Mouse (Mus musculus) hindbrain, embryonic 14.5 days (tissue): ENCODE data around the gene Klhl21. TPM values are rescaled to one million over a fixed set of nuclear protein-coding genes. Genes with fewer than 3 reads are reported as not detected.

Source experiments
- ATAC-seq: fragments of 200-750 bp; cut with Nextera tagmentation; 2 replicates; pipeline ENCODE4 v1.8.0; 2017; ENCODE audit warnings: moderate number of reproducible peaks, mild to moderate bottlenecking, moderate TSS enrichment, moderate library complexity; ENCODE audit not compliant: low FRiP score
- DNase-seq: peaks from one replicate; pipeline ENCODE4 v3.0.0-alpha.2; 2015; ENCODE audit warnings: low spot score
- H3K27ac ChIP-seq: fragments of 300-500 bp; sonication (generic); 2 replicates; pipeline ENCODE4 v1.5.1; 2014; ENCODE audit warnings: mild to moderate bottlenecking, moderate library complexity
- H3K27me3 ChIP-seq: fragments of 300-500 bp; sonication (generic); 2 replicates; pipeline ENCODE4 v1.6.1; 2014; ENCODE audit warnings: mild to moderate bottlenecking, low read length, mixed read lengths; ENCODE audit not compliant: control insufficient read depth, insufficient read depth
- H3K36me3 ChIP-seq: fragments of 300-500 bp; sonication (generic); replicated peaks from 2 replicates; pipeline ENCODE4 v1.6.1; 2014; ENCODE audit not compliant: control insufficient read depth, insufficient read depth
- H3K4me1 ChIP-seq: fragments of 300-500 bp; sonication (generic); replicated peaks from 2 replicates; pipeline ENCODE4 v1.6.1; 2014; ENCODE audit warnings: antibody characterized with exemption, low read length, mixed read lengths; ENCODE audit not compliant: control insufficient read depth, insufficient read depth
- H3K4me2 ChIP-seq: fragments of 300-500 bp; sonication (generic); replicated peaks from 2 replicates; pipeline ENCODE4 v1.6.1; 2014; ENCODE audit warnings: mild to moderate bottlenecking, moderate library complexity
- H3K4me3 ChIP-seq: fragments of 300-500 bp; sonication (generic); replicated peaks from 2 replicates; pipeline ENCODE4 v1.5.1; 2014; ENCODE audit warnings: mild to moderate bottlenecking, low read length
- H3K9ac ChIP-seq: fragments of 300-500 bp; sonication (generic); 2 replicates; pipeline ENCODE4 v1.6.1; 2014
- H3K9me3 ChIP-seq: fragments of 300-500 bp; sonication (generic); 2 replicates; pipeline ENCODE4 v1.6.1; 2016; ENCODE audit warnings: low read length; ENCODE audit not compliant: control insufficient read depth
- WGBS: fragments of 180-500 bp; shearing (Covaris S2); extraction: QIAGEN DNeasy Blood & Tissue Kit; methylation state at CpG from one replicate; pipeline ENCODE4 v1.1.7; 2014; 5-methylcytosine and 5-hydroxymethylcytosine counted together
- polyA plus RNA-seq: library from polyadenylated mRNA; unstranded; fragments of >200 nt; fragmentation: Nextera tagmentation; extraction: Ambion mirVana; gene quantifications from 2 replicates; pipeline ENCODE4 v1.2.1, GENCODE M21; 2014

Gene Klhl21
- polyA plus RNA-seq, 1 experiment from 2014 or later: 3.2 TPM

DNA sequence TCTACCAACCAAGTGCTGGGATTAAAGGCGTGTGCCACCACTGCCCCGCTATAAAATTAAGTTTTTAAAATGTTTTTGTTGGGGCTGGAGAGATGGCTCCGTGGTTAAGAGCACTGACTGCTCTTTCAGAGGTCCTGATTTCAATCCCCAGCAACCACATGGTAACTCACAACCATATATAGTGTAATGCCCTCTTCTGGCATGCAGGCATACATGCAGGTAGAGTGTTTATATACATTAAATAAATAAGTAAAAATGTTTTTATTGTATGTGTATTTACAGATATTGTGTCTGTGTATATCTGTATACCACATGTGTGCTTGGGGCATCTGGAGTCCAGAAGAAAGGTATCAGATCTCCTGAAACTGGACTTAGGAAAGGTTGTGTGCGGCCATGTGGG is 7.3 kb upstream of the Klhl21 start:
- WGBS: 68% methylated on average over 4 of the region's 4 CpGs
- no peak for ATAC-seq
- Histone ChIP-seq H3K9ac (no peak overlapping the region), H3K4me1 (peaks cover 9% of the 10 kb centered on the region), H3K9me3 (no peaks in the 10 kb centered on the region), H3K4me3 (no peak overlapping the region), H3K27ac (no peak overlapping the region), H3K27me3 (peaks cover 2% of the 10 kb centered on the region), H3K4me2 (no peak overlapping the region), H3K36me3 (no peaks in the 10 kb centered on the region)
- no peak for DNase-seq

DNA sequence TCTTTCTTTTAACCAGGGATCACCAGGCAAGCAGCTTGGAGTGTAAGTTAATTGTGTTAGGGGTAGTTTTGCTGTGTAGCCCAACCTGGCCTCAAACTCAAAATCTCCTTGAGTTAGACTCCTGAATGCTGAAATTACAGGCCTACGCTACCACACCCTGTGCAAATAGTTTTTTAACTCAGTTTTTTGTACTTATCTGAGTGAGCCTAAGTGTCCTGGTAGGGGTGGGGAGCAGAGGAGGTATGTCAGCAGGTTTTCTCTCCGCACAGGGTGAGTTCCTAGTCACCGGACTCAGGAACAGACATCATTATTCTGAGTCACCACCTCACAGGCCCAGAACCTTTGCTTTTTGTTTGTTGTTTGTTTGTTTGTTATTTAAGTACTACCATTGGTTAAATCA is 6.5 kb upstream of the Klhl21 start:
- no peaks in the 10 kb centered on the region for H3K36me3 ChIP-seq
- ATAC-seq (no peak), DNase-seq (no peak)
- H3K4me2 ChIP-seq: no peak overlapping the region
- H3K27ac ChIP-seq: no peak overlapping the region
- H3K27me3 ChIP-seq: peaks cover 10% of the 10 kb centered on the region
- H3K9me3 ChIP-seq: no peaks in the 10 kb centered on the region
- H3K9ac ChIP-seq: no peak overlapping the region
- WGBS: 96% methylated on average over 3 of the region's 3 CpGs
- peaks cover 7% of the 10 kb centered on the region for H3K4me1 ChIP-seq
- H3K4me3 ChIP-seq: no peak overlapping the region

DNA sequence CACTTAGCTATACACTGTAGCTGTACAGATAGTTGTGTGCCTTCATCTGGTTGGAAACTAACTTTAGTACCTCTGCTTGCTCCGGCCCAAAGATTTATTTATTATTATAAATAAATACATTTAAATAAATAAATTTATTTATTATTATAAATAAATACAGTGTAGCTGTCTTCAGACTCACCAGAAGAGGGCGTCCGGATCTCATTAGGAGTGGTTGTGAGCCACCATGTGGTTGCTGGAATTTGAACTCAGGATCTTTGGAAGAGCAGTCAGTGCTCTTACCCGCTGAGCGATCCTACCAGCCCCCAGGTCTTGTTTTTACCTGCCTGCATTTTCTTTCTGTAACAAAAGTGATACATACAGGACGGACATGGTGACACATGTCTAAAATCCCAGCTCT is 2.5 kb upstream of the Klhl21 start:
- H3K9ac ChIP-seq: no peak overlapping the region
- no peak overlapping the region for H3K27ac ChIP-seq
- H3K9me3 ChIP-seq: no peaks in the 10 kb centered on the region
- DNase-seq: no peak
- no peak overlapping the region for H3K4me2 ChIP-seq
- peaks cover 27% of the 10 kb centered on the region for H3K4me1 ChIP-seq
- 79% methylated on average over 6 of the region's 6 CpGs for WGBS
- H3K36me3 ChIP-seq: no peaks in the 10 kb centered on the region
- peaks cover 34% of the 10 kb centered on the region for H3K27me3 ChIP-seq
- no peak for ATAC-seq
- H3K4me3 ChIP-seq: no peak overlapping the region

DNA sequence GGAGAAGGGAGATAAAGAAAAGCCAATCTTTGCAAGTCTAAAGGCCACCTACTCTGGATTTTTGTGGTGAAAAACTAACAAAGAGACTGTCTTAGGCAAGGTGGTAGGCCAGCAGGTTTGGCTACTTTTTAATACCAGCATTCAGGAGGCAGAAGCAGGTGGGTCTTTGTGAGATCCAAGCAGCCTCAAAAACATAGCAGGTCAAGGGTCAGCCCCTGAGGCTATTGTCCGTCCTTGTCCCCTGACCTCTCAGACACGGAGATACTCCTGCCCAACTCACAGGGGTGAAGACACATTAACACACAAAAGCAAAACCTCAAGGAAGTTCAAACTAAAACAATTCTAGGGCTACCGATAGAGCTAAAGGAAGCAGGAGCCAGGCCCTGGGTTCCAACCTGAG is 1.8 kb upstream of the Klhl21 start:
- ATAC-seq (no peak), DNase-seq (no peak)
- Histone ChIP-seq H3K36me3 (no peaks in the 10 kb centered on the region), H3K27me3 (peaks cover 37% of the 10 kb centered on the region), H3K9me3 (no peaks in the 10 kb centered on the region), H3K4me2 (no peak overlapping the region), H3K4me3 (no peak overlapping the region), H3K27ac (no peak overlapping the region), H3K9ac (no peak overlapping the region), H3K4me1 (peaks cover 29% of the 10 kb centered on the region)
- 21% methylated on average over 3 of the region's 3 CpGs for WGBS

DNA sequence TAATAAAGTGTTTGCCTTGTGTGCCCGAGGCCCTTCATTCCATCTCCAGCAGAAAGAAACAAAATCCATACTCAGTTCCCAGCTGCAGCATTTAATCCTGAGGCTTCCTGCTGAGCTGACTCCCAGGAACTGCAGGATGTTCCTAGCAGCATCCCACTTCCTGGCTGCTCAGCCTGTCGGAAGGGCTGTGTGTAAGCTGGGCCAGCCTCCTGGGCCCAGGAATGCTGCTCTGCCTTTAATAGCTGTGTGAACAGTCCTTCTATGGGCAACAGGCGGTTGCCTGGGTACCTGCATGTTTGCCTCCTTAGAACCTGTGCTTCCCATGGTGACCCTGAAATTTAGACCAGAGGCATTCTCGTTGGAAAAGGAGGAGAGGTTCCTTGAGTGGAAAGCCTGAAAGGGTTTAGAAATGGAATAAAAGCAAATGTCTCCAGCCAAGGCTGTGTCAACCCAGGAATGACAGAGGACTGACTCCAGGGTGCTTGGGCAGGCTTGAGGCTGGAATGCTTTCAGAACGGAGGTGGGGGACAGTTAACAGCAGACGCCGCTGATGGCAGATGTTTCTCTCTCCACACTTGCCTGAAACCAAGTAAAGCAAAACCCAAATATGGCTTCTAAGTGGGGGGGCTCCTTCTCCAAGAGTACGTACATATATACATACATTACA is 989 bp upstream of the Klhl21 start:
- Histone ChIP-seq H3K4me3 (peak overlapping the region; percentile 65), H3K27ac (0 out of 2 replicates have a peak overlapping the region, but pooled peaks have one; percentile 39), H3K36me3 (no peaks in the 10 kb centered on the region), H3K4me2 (peak overlapping the region; percentile 100), H3K9me3 (no peaks in the 10 kb centered on the region), H3K9ac (0 out of 2 replicates have a peak overlapping the region, but pooled peaks have one; percentile 67), H3K4me1 (peaks cover 29% of the 10 kb centered on the region), H3K27me3 (peaks cover 37% of the 10 kb centered on the region)
- no peak for ATAC-seq
- WGBS: 7% methylated on average over 8 of the region's 8 CpGs
- DNase-seq: no peak

DNA sequence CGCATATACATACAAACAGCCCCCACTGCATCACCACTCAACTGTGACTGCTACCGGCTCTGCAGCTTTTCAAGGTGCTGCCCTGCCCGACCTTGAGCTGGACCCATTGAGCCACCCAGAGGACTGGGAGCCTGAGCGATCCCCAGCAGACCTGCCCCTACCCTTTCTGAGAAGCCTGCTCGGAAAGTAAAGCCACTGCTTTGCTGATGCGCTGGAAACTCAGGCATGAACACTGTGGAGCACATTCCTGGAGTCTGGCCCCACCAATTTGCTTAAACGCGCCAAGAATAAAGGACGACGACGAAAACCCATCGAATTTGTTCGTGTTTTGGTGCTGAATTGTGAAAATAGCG is 479 bp upstream of the Klhl21 start:
- Histone ChIP-seq H3K9ac (peak overlapping the region; percentile 67), H3K27me3 (peaks cover 37% of the 10 kb centered on the region), H3K27ac (0 out of 2 replicates have a peak overlapping the region, but pooled peaks have one; percentile 39), H3K36me3 (no peaks in the 10 kb centered on the region), H3K4me2 (peak overlapping the region; percentile 100), H3K4me1 (peaks cover 29% of the 10 kb centered on the region), H3K9me3 (no peaks in the 10 kb centered on the region), H3K4me3 (peak overlapping the region; percentile 65)
- no peak for DNase-seq
- no peak for ATAC-seq
- WGBS: 1% methylated on average over 14 of the region's 14 CpGs

DNA sequence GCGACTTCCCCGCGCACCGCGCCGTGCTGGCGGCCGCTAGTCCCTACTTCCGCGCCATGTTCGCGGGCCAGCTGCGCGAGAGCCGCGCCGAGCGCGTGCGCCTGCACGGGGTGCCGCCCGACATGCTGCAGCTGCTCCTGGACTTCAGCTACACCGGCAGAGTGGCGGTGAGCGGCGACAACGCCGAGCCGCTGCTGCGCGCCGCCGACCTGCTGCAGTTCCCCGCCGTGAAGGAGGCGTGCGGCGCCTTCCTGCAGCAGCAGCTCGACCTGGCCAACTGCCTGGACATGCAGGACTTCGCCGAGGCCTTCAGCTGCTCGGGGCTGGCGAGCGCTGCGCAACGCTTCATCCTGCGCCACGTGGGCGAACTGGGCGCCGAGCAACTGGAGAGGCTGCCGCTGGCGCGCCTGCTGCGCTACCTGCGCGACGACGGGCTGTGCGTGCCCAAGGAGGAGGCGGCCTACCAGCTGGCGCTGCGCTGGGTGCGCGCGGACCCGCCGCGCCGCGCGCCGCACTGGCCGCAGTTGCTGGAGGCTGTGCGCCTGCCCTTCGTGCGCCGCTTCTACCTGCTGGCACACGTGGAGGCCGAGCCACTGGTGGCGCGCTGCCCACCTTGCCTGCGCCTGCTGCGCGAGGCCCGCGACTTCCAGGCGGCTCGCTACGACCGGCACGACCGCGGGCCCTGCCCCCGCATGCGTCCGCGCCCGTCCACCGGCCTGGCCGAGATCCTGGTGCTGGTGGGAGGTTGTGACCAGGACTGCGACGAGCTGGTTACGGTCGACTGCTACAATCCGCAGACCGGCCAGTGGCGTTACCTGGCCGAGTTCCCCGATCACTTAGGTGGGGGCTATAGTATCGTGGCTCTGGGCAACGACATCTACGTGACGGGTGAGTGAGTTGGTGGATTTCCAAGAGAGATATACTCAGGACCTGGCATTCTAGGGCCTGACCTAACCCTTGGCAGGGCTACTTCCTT is 761 bp downstream of the Klhl21 start:
- Histone ChIP-seq H3K27me3 (peaks cover 37% of the 10 kb centered on the region), H3K4me1 (peaks cover 29% of the 10 kb centered on the region), H3K36me3 (peaks cover 3% of the 10 kb centered on the region; the same call in 1 of the 2 replicates), H3K4me3 (peak overlapping the region; percentile 65), H3K9me3 (no peaks in the 10 kb centered on the region), H3K4me2 (peak overlapping the region; percentile 100), H3K27ac (peak overlapping the region; percentile 77), H3K9ac (peak overlapping the region; percentile 67)
- DNase-seq (peak; percentile 46), ATAC-seq (peak; percentile 77)
- WGBS: under 1% methylated on average over 113 of the region's 115 CpGs

DNA sequence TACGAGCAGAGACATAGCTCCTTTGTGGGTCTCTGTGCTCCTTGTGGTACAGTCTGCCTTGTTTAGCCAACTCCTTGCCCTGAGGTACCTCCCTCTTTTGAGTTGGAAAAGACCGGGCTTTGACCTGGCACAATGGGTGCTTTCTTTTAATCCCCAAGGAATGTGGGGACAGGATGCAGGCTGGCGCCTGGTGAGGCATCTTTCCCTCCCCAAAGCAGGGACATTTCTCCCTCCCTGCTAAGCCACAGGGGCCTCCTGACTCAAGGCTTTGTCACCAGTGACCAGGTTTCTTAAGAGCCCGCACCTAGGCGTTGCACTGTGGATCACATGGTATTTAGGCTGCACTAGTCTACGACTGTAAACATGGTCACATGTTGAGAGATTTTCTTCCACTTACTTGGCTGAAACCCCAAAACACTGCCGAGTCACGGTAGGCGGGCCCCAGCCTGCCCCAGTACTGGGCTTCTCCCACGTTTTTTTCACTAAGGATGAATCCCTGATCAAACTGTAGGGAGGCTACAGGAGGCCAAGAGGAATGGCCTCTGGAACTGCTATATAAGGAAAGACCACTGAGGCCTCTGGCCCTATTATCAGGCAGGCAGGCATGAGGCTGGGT is 1.6 kb downstream of the Klhl21 start:
- H3K27me3 ChIP-seq: peaks cover 37% of the 10 kb centered on the region
- peaks cover 5% of the 10 kb centered on the region for H3K36me3 ChIP-seq
- peak overlapping the region; percentile 100 for H3K4me2 ChIP-seq
- peak overlapping the region; percentile 65 for H3K4me3 ChIP-seq
- peaks cover 29% of the 10 kb centered on the region for H3K4me1 ChIP-seq
- H3K9ac ChIP-seq: peak overlapping the region; percentile 67
- no peaks in the 10 kb centered on the region for H3K9me3 ChIP-seq
- DNase-seq (no peak), ATAC-seq (no peak)
- WGBS: 3% methylated on average over 10 of the region's 10 CpGs
- H3K27ac ChIP-seq: no peak overlapping the region

DNA sequence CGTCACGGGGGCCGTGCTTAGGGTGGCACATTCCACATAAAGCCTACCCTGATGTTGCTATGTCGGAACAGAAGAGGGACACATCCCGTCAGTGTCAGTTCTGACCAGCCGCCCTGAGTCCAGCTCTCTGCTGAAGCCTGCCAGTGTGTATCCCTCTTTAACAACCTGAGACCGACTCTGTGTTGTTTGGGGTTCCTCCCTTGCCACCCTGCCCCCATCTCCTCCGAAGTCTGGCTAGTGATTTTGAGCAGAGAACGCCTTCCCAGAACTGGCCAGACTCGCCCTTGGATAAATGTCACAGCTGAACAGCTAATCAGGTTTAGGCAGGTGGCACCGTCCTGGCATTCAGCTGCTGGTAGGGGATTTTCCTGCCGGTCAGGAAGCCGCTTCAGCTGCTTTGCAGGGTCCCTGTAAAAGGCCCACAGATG is 2.1 kb downstream of the Klhl21 start:
- 9% methylated on average over 13 of the region's 13 CpGs for WGBS
- ATAC-seq: no peak

More for the DNA sequence above, 2.1 kb downstream of the Klhl21 start:
- Histone ChIP-seq H3K27ac (no peak overlapping the region), H3K36me3 (peaks cover 10% of the 10 kb centered on the region), H3K9ac (peak overlapping the region; percentile 67; the same call in 1 of the 2 replicates), H3K27me3 (peaks cover 37% of the 10 kb centered on the region), H3K9me3 (no peaks in the 10 kb centered on the region), H3K4me2 (peak overlapping the region; percentile 100), H3K4me1 (peaks cover 29% of the 10 kb centered on the region), H3K4me3 (peak overlapping the region; percentile 65)
- DNase-seq: no peak
